Mouse (Mus musculus): ENCODE results near the gene Pgs1. TPM values are rescaled to one million over a fixed set of nuclear protein-coding genes. Genes with fewer than 3 reads are reported as not detected.
A peak's percentile ranks its signal among the peaks of the same experiment; 100 is the strongest.

Gene Pgs1
- 34.1 and 38.9 TPM in 2 replicates for polyA plus RNA-seq (2015; fragmentation: Nextera tagmentation; extraction: Ambion mirVana)

GRCm38 (mm10) chr11:117986126-117987031 lies at the start of gene Pgs1:
TSS of gene Pgs1 (plus strand) at chr11:117986292.
- no peaks in the 10 kb centered on the region for H3K36me3 ChIP-seq
- peak; percentile 90 for ATAC-seq (replicated peaks; ENCODE audit: low FRiP score)
- 6% methylated on average over 50 of the region's 51 CpGs for whole genome bisulfite sequencing

GRCm38 (mm10) chr11:117939004-117939730 lies 46.9 kb upstream of the Pgs1 start:
- Histone ChIP-seq H3K9me3 (replicated peaks) (no peaks in the 10 kb centered on the region), H3K4me3 (replicated peaks) (no peak overlapping the region), H3K4me1 (peaks cover 69% of the 10 kb centered on the region), H3K27ac (peak overlapping the region; percentile 93), H3K36me3 (no peaks in the 10 kb centered on the region), H3K4me2 (peak overlapping the region; percentile 27), H3K9ac (no peak overlapping the region), H3K27me3 (no peaks in the 10 kb centered on the region)
- ATAC-seq (replicated peaks; ENCODE audit: low FRiP score): no peak
- WGBS: 47% methylated on average over 4 of the region's 4 CpGs

More at GRCm38 (mm10) chr11:117986126-117987031, at the start of gene Pgs1:
- Histone ChIP-seq H3K4me1 (peaks cover 43% of the 10 kb centered on the region), H3K4me3 (replicated peaks) (peak within 1 kb of the TSS; percentile 95), H3K9ac (peak within 1 kb of the TSS; percentile 88), H3K9me3 (replicated peaks) (no peaks in the 10 kb centered on the region), H3K4me2 (peak within 1 kb of the TSS; percentile 90), H3K27me3 (no peaks in the 10 kb centered on the region), H3K27ac (peak within 1 kb of the TSS; percentile 52)

GRCm38 (mm10) chr11:117939741-117940285 lies 46.3 kb upstream of the Pgs1 start:
- Histone ChIP-seq H3K27me3 (no peaks in the 10 kb centered on the region), H3K4me3 (replicated peaks) (no peak overlapping the region), H3K4me2 (peak overlapping the region; percentile 27), H3K27ac (peak overlapping the region; percentile 93), H3K9me3 (replicated peaks) (no peaks in the 10 kb centered on the region), H3K36me3 (no peaks in the 10 kb centered on the region), H3K9ac (no peak overlapping the region), H3K4me1 (peaks cover 63% of the 10 kb centered on the region)
- peak; percentile 80 for ATAC-seq (replicated peaks; ENCODE audit: low FRiP score)
- 2% methylated on average over 7 of the region's 7 CpGs for WGBS

GRCm38 (mm10) chr11:117940881-117941280 lies 45.2 kb upstream of the Pgs1 start:
- Histone ChIP-seq H3K4me3 (replicated peaks) (no peak overlapping the region), H3K9ac (no peak overlapping the region), H3K27me3 (no peaks in the 10 kb centered on the region), H3K4me1 (peaks cover 56% of the 10 kb centered on the region), H3K27ac (peak overlapping the region; percentile 93), H3K4me2 (no peak overlapping the region), H3K36me3 (no peaks in the 10 kb centered on the region), H3K9me3 (replicated peaks) (no peaks in the 10 kb centered on the region)
- WGBS: 92% methylated on average over 6 of the region's 6 CpGs
- no peak for ATAC-seq (replicated peaks; ENCODE audit: low FRiP score)

- H3K4me3 ChIP-seq (replicated peaks): no peak overlapping the region
- H3K36me3 ChIP-seq: no peaks in the 10 kb centered on the region
- 80% methylated on average over 8 of the region's 8 CpGs for WGBS
- no peak overlapping the region for H3K4me2 ChIP-seq
- no peak overlapping the region for H3K9ac ChIP-seq
- H3K9me3 ChIP-seq (replicated peaks): no peaks in the 10 kb centered on the region
- no peaks in the 10 kb centered on the region for H3K27me3 ChIP-seq
- H3K4me1 ChIP-seq: peaks cover 55% of the 10 kb centered on the region
- no peak for ATAC-seq (replicated peaks; ENCODE audit: low FRiP score)
- no peak overlapping the region for H3K27ac ChIP-seq
These were observed 44.7 kb upstream of the Pgs1 start for GRCm38 (mm10) chr11:117941325-117941834.

GRCm38 (mm10) chr11:117941848-117942247 lies 44.2 kb upstream of the Pgs1 start:
- no peak for ATAC-seq (replicated peaks; ENCODE audit: low FRiP score)
- 44% methylated on average over 4 of the region's 4 CpGs for WGBS

GRCm38 (mm10) chr11:117946195-117946979 lies 39.7 kb upstream of the Pgs1 start:
- Histone ChIP-seq H3K9ac (no peak overlapping the region), H3K4me2 (peak overlapping the region; percentile 34), H3K27me3 (no peaks in the 10 kb centered on the region), H3K9me3 (replicated peaks) (no peaks in the 10 kb centered on the region), H3K4me3 (replicated peaks) (no peak overlapping the region), H3K27ac (peak overlapping the region; percentile 84), H3K36me3 (no peaks in the 10 kb centered on the region), H3K4me1 (peaks cover 44% of the 10 kb centered on the region)
- WGBS: 42% methylated on average over 11 of the region's 11 CpGs
- 0 out of 2 replicates have a peak, but pooled peaks have one; percentile 26 for ATAC-seq (replicated peaks; ENCODE audit: low FRiP score)

More at GRCm38 (mm10) chr11:117941848-117942247, 44.2 kb upstream of the Pgs1 start:
- no peak overlapping the region for H3K4me2 ChIP-seq
- H3K27ac ChIP-seq: no peak overlapping the region
- H3K9me3 ChIP-seq (replicated peaks): no peaks in the 10 kb centered on the region
- no peak overlapping the region for H3K9ac ChIP-seq
- no peaks in the 10 kb centered on the region for H3K36me3 ChIP-seq
- no peak overlapping the region for H3K4me3 ChIP-seq (replicated peaks)
- H3K4me1 ChIP-seq: peaks cover 56% of the 10 kb centered on the region
- H3K27me3 ChIP-seq: no peaks in the 10 kb centered on the region

GRCm38 (mm10) chr11:117946996-117947419 lies 39.1 kb upstream of the Pgs1 start:
- H3K4me3 ChIP-seq (replicated peaks): no peak overlapping the region
- H3K36me3 ChIP-seq: no peaks in the 10 kb centered on the region
- no peaks in the 10 kb centered on the region for H3K27me3 ChIP-seq
- no peak overlapping the region for H3K9ac ChIP-seq
- H3K4me1 ChIP-seq: peaks cover 45% of the 10 kb centered on the region
- peak overlapping the region; percentile 34 for H3K4me2 ChIP-seq
- 0 out of 2 replicates have a peak, but pooled peaks have one; percentile 41 for ATAC-seq (replicated peaks; ENCODE audit: low FRiP score)
- H3K27ac ChIP-seq: peak overlapping the region; percentile 84
- H3K9me3 ChIP-seq (replicated peaks): no peaks in the 10 kb centered on the region
- WGBS: 49% methylated on average over 10 of the region's 10 CpGs

- WGBS: 2% methylated on average over 49 of the region's 49 CpGs
- Histone ChIP-seq H3K9ac (peak overlapping the region; percentile 50), H3K27ac (peak overlapping the region; percentile 79), H3K36me3 (no peaks in the 10 kb centered on the region), H3K4me1 (peaks cover 59% of the 10 kb centered on the region), H3K9me3 (replicated peaks) (no peaks in the 10 kb centered on the region), H3K4me2 (peak overlapping the region; percentile 75), H3K4me3 (replicated peaks) (peak overlapping the region; percentile 38), H3K27me3 (no peaks in the 10 kb centered on the region)
- peak; percentile 84 for ATAC-seq (replicated peaks; ENCODE audit: low FRiP score)
These were observed 36.5 kb upstream of the Pgs1 start for GRCm38 (mm10) chr11:117949392-117950091.

GRCm38 (mm10) chr11:117951391-117951790 lies 34.7 kb upstream of the Pgs1 start:
- Histone ChIP-seq H3K36me3 (no peaks in the 10 kb centered on the region), H3K9me3 (replicated peaks) (no peaks in the 10 kb centered on the region), H3K27ac (no peak overlapping the region), H3K4me2 (no peak overlapping the region), H3K27me3 (no peaks in the 10 kb centered on the region), H3K4me3 (replicated peaks) (no peak overlapping the region), H3K4me1 (peaks cover 68% of the 10 kb centered on the region), H3K9ac (0 out of 2 replicates have a peak overlapping the region, but pooled peaks have one; percentile 3)
- WGBS: 56% methylated on average over 6 of the region's 6 CpGs
- no peak for ATAC-seq (replicated peaks; ENCODE audit: low FRiP score)
